Mouse (Mus musculus): ENCODE measurements around the gene Arhgap44.

DNA sequence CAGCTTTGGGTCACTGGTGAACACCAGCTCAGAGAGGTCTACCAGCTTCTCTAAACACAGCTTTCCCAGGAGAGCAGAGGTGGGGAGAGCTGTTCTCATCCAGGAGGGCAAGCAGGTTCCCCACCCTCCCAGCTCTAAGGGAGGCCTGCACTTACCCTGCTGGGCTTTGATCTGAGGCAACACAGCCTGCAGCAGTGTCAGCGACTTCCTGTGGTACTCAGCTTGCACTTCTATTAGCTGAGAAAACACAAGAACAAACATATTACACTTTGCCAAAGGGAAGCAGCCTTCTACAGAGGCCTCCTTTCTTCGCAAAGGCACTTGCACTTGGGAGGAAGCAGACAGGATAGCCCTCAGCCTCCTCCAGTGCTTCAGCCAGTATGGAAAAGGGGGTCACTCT is 123.8 kb downstream of the Arhgap44 start:
- TF ChIP-seq POLR2A (IDR thresholded peaks at IDR 0.05; ENCODE audit: low read depth, low read length): no peak
- TF ChIP-seq CTCF (IDR thresholded peaks at IDR 0.05; ENCODE audit: borderline replicate concordance, insufficient read depth, low read length): no peak

Data from embryonic fibroblast, embryonic 13.5 days (primary cell).